In the genomic region with DNA sequence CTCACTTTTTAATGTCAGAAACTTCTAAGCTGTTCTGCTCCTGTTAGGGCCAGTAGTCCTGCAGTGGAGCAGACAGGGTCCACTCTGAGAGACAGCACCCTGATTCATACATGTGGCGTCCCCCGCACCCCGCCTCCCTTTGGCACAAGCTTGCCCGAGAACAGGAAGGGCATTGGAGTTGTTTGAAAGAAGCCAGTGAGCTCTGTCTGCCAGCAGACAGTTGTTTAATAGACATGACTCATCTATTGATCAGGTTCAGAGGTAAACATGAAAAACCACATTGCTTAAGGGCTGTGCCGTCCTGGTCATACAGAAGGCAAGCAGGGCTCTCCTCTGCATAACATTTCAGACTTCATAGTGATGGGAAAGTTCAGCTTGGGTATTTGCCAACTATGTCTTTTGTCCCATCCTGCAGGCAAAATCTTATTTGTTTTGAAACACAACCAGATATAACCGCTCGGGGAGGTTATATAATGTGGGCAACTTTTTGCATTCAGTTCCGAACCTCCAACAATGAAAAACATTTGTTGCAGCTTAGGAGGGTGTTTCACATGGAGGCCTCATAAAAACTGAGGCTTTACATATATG, we compare ENCODE assay signal across 14 mouse cellular contexts. TPM values are rescaled to one million over a fixed set of nuclear protein-coding genes. Genes with fewer than 3 reads are reported as not detected.
DNase-seq lines count a peak whose midpoint lies in the region; ATAC-seq and TF ChIP-seq lines count a peak whose summit lies in the region.
"Had no signal": no experiment of that assay in that cellular context is flagged by ENCODE, and none has a peak within 500 bp of the region (broad histone marks: within the 10 kb centered on the region; RNA-seq: fewer than 3 reads in every experiment).

No protein-coding gene starts in this region.

- WGBS in forebrain, postnatal 0 days, result 54% methylated on average over 8 of the region's 8 CpGs
- WGBS in forebrain, embryonic 10.5 days, result 93% methylated on average over 8 of the region's 8 CpGs
- 75% methylated on average over 8 of the region's 8 CpGs for WGBS in neural tube, embryonic 14.5 days

- no peak overlapping the region for H3K9ac ChIP-seq in forebrain, postnatal 0 days
- H3K9ac ChIP-seq in neural tube, embryonic 14.5 days (replicated peaks; ENCODE audit: low read depth, low read length), result no peak overlapping the region
- H3K9ac ChIP-seq: kidney, embryonic 15.5 days; limb, embryonic 15.5 days; midbrain, embryonic 12.5 days; neural tube, embryonic 13.5 days had no signal

- H3K4me3 ChIP-seq in forebrain, postnatal 0 days (ENCODE audit: low read depth, low read length), result no peak overlapping the region
- H3K4me3 ChIP-seq in forebrain, embryonic 10.5 days, result no peak overlapping the region
- H3K4me3 ChIP-seq in neural tube, embryonic 14.5 days (ENCODE audit: low read depth, low read length), result no peak overlapping the region
- H3K4me3 ChIP-seq: kidney, embryonic 15.5 days; limb, embryonic 15.5 days; midbrain, embryonic 12.5 days; neural tube, embryonic 13.5 days had no signal

- intact Hi-C loops in heart, postnatal 25 days (cut with DNase I), result no loop called here

- no peaks in the 10 kb centered on the region for H3K9me3 ChIP-seq in forebrain, postnatal 0 days (ENCODE audit: low read length)
- H3K9me3 ChIP-seq in forebrain, embryonic 10.5 days, result no peaks in the 10 kb centered on the region
- no peaks in the 10 kb centered on the region for H3K9me3 ChIP-seq in neural tube, embryonic 14.5 days (ENCODE audit: control insufficient read depth, low read length)
- H3K9me3 ChIP-seq: kidney, embryonic 15.5 days; limb, embryonic 15.5 days; midbrain, embryonic 12.5 days; neural tube, embryonic 13.5 days had no signal

- no peak for TF ChIP-seq CTCF in forebrain, postnatal 0 days (IDR thresholded peaks at IDR 0.05; ENCODE audit: low read depth)

- ATAC-seq in forebrain, postnatal 0 days, result peak; percentile 65
- ATAC-seq in neural tube, embryonic 14.5 days (ENCODE audit: low read depth), result peak; percentile 65

- peaks cover 57% of the 10 kb centered on the region for H3K36me3 ChIP-seq in forebrain, postnatal 0 days (ENCODE audit: insufficient read depth)
- peaks cover 99% of the 10 kb centered on the region for H3K36me3 ChIP-seq in forebrain, embryonic 10.5 days (replicated peaks)
- peaks cover 65% of the 10 kb centered on the region for H3K36me3 ChIP-seq in neural tube, embryonic 14.5 days (ENCODE audit: control insufficient read depth, insufficient read depth, low read length)

- no peak overlapping the region for H3K27ac ChIP-seq in forebrain, postnatal 0 days (ENCODE audit: low read depth, low read length)
- H3K27ac ChIP-seq in forebrain, embryonic 10.5 days, result no peak overlapping the region
- H3K27ac ChIP-seq in neural tube, embryonic 14.5 days (ENCODE audit: low read depth, low read length), result no peak overlapping the region
- H3K27ac ChIP-seq: kidney, embryonic 15.5 days; limb, embryonic 15.5 days; midbrain, embryonic 12.5 days; neural tube, embryonic 13.5 days had no signal

- no peak overlapping the region for H3K4me2 ChIP-seq in forebrain, postnatal 0 days (ENCODE audit: low read depth)
- H3K4me2 ChIP-seq in neural tube, embryonic 14.5 days (ENCODE audit: low read depth, low read length), result no peak overlapping the region
- H3K4me2 ChIP-seq: kidney, embryonic 15.5 days; limb, embryonic 15.5 days; midbrain, embryonic 12.5 days; neural tube, embryonic 13.5 days had no signal

- DNase-seq in forebrain, postnatal 0 days, result no peak
- DNase-seq in forebrain, embryonic 10.5 days (ENCODE audit: extremely low spot score, low spot score), result no peak
- no peak for DNase-seq in neural tube, embryonic 10.5 days (ENCODE audit: extremely low spot score, low spot score)
- DNase-seq in adrenal gland, postnatal 25 days, result peak; percentile 32
- DNase-seq in lung, postnatal 36 days, result peak; percentile 75
- DNase-seq in heart, postnatal 25 days (ENCODE audit: low spot score), result no peak
- DNase-seq in frontal cortex, postnatal 14 days (ENCODE audit: low spot score in 2 of 2), result no peak
- DNase-seq: cerebellum, postnatal 36 days; gastrocnemius, postnatal 14 days had no signal

- no peaks in the 10 kb centered on the region for H3K27me3 ChIP-seq in forebrain, postnatal 0 days (ENCODE audit: insufficient read depth, low read length)
- no peaks in the 10 kb centered on the region for H3K27me3 ChIP-seq in forebrain, embryonic 10.5 days (ENCODE audit: poor library complexity, severe bottlenecking)
- H3K27me3 ChIP-seq in neural tube, embryonic 14.5 days (ENCODE audit: control insufficient read depth, insufficient read depth, low read length), result no peaks in the 10 kb centered on the region
- H3K27me3 ChIP-seq: kidney, embryonic 15.5 days; limb, embryonic 15.5 days; midbrain, embryonic 12.5 days; neural tube, embryonic 13.5 days had no signal

- no peaks in the 10 kb centered on the region for H3K4me1 ChIP-seq in forebrain, postnatal 0 days (ENCODE audit: insufficient read depth)
- H3K4me1 ChIP-seq in forebrain, embryonic 10.5 days, result no peaks in the 10 kb centered on the region
- H3K4me1 ChIP-seq in neural tube, embryonic 14.5 days (ENCODE audit: control insufficient read depth, insufficient read depth, low read length), result no peaks in the 10 kb centered on the region
- H3K4me1 ChIP-seq: kidney, embryonic 15.5 days; limb, embryonic 15.5 days; midbrain, embryonic 12.5 days had no signal

RNA-seq across cellular contexts. Expression of gene Cemip2, which starts 36.4 kb away (rescaled TPM):
- 30.7 and 42.5 TPM in 2 replicates for total RNA-seq in forebrain, postnatal 0 days (2014; rRNA removed)
- 13.4 and 17.4 TPM in 2 replicates for polyA plus RNA-seq in forebrain, postnatal 0 days (2015; fragmentation: Nextera tagmentation; extraction: Ambion mirVana)
- polyA plus RNA-seq in forebrain, embryonic 10.5 days (2016; fragmentation: Nextera tagmentation; extraction: Ambion mirVana), result 56.4 and 58.7 TPM in 2 replicates
- polyA plus RNA-seq in neural tube, embryonic 14.5 days (2014; fragmentation: Nextera tagmentation; extraction: Ambion mirVana), result 21.1 and 31.0 TPM in 2 replicates
- 23.8 and 25.8 TPM in 2 replicates for total RNA-seq in adrenal gland, postnatal 25 days (2021)
- total RNA-seq in heart, postnatal 25 days (2021), result 10 to 100 TPM; 13.7 to 14.1 TPM

Comparison
In these comparisons a context has a peak if more than half of its experiments do, and no peak if none do; other contexts are left out.
1. DNase-seq: peak in adrenal gland, postnatal 25 days (single experiment) and lung, postnatal 36 days (single experiment); none in forebrain, postnatal 0 days (single experiment), forebrain, embryonic 10.5 days (single experiment), neural tube, embryonic 10.5 days (single experiment), heart, postnatal 25 days (single experiment) and frontal cortex, postnatal 14 days (0 of 2).